Mouse (Mus musculus) frontal cortex, postnatal 25 days (tissue): ENCODE data around the gene Slc4a11.

Experiments used
- DNase-seq, 2 experiments: peaks; one replicate each; pipeline ENCODE4 v3.0.0; 2022; ENCODE audit warnings: low spot score in 2 of 2

Slc4a11 gene

GRCm38 (mm10) chr2:130697153-130697810, at the start of gene Slc4a11:
Gene Slc4a11, minus strand, starts transcription at chr2:130697519.
- DNase-seq = no peak

- DNase-seq = no peak
These were observed 46.3 kb upstream of the Slc4a11 start for GRCm38 (mm10) chr2:130743576-130743975.

GRCm38 (mm10) chr2:130740096-130740495, 42.8 kb upstream of the Slc4a11 start:
- no peak for DNase-seq

GRCm38 (mm10) chr2:130738019-130738418, 40.7 kb upstream of the Slc4a11 start:
- DNase-seq = no peak

- DNase-seq = no peak
These were observed 38.0 kb upstream of the Slc4a11 start for GRCm38 (mm10) chr2:130735281-130735680.

GRCm38 (mm10) chr2:130733444-130733843, 36.1 kb upstream of the Slc4a11 start:
- DNase-seq = no peak

GRCm38 (mm10) chr2:130731855-130732254, 34.5 kb upstream of the Slc4a11 start:
- DNase-seq = no peak

GRCm38 (mm10) chr2:130730746-130731145, 33.4 kb upstream of the Slc4a11 start:
- DNase-seq = no peak

GRCm38 (mm10) chr2:130728906-130729585, 31.7 kb upstream of the Slc4a11 start:
- no peak for DNase-seq

GRCm38 (mm10) chr2:130727752-130728151, 30.4 kb upstream of the Slc4a11 start:
- DNase-seq = no peak

- DNase-seq = no peak
These were observed 27.1 kb upstream of the Slc4a11 start for GRCm38 (mm10) chr2:130724369-130724768.

- DNase-seq = no peak
These were observed 20.6 kb upstream of the Slc4a11 start for GRCm38 (mm10) chr2:130717951-130718350.

GRCm38 (mm10) chr2:130707057-130707456, 9.7 kb upstream of the Slc4a11 start:
- no peak for DNase-seq

GRCm38 (mm10) chr2:130706602-130707001, 9.3 kb upstream of the Slc4a11 start:
- no peak for DNase-seq

- DNase-seq = no peak
These were observed 7.9 kb upstream of the Slc4a11 start for GRCm38 (mm10) chr2:130705178-130705577.

- DNase-seq = no peak
These were observed 7.0 kb upstream of the Slc4a11 start for GRCm38 (mm10) chr2:130704040-130705001.

GRCm38 (mm10) chr2:130697821-130698266, 525 bp upstream of the Slc4a11 start:
- no peak for DNase-seq

GRCm38 (mm10) chr2:130696700-130697152, 593 bp downstream of the Slc4a11 start:
- DNase-seq = no peak

GRCm38 (mm10) chr2:130693563-130693962, 3.8 kb downstream of the Slc4a11 start:
- no peak for DNase-seq

- no peak for DNase-seq
These were observed 8.3 kb downstream of the Slc4a11 start for GRCm38 (mm10) chr2:130689011-130689410.

- no peak for DNase-seq
These were observed 11.9 kb downstream of the Slc4a11 start for GRCm38 (mm10) chr2:130685426-130685825.

GRCm38 (mm10) chr2:130681531-130681930, 15.8 kb downstream of the Slc4a11 start:
- DNase-seq = no peak
